Mouse (Mus musculus) CH12.LX (cell line): ENCODE measurements around the gene Pde8b. TPM values are rescaled to one million over a fixed set of nuclear protein-coding genes. Genes with fewer than 3 reads are reported as not detected.

Experiments
- DNase-seq: peaks from one replicate; pipeline ENCODE4 v3.0.0-alpha.2; 2013; ENCODE audit errors: extremely low read depth
- H3K27ac ChIP-seq: 2 replicates; pipeline ENCODE4 v1.5.1; 2012; ENCODE audit warnings: low read depth, mild to moderate bottlenecking, control low read depth, moderate library complexity; ENCODE audit not compliant: insufficient read depth
- H3K27me3 ChIP-seq: replicated peaks from 2 replicates; pipeline ENCODE3; 2012; ENCODE audit warnings: inconsistent platforms
- H3K36me3 ChIP-seq, 2 experiments: replicated peaks in 1 of 2; 2 replicates each; pipeline versions ENCODE3 to v1.6.1; 2012; ENCODE audit warnings: inconsistent platforms in 1 of 2, low read length in 1 of 2, mild to moderate bottlenecking in 1 of 2, mixed read lengths in 1 of 2, moderate library complexity in 1 of 2; ENCODE audit not compliant: control insufficient read depth in 1 of 2, insufficient read depth in 1 of 2
- H3K4me1 ChIP-seq, 2 experiments: 2 replicates each; pipeline ENCODE4 v1.6.1; 2012; ENCODE audit warnings: inconsistent platforms in 1 of 2, moderate library complexity in 1 of 2; ENCODE audit not compliant: insufficient read depth in 2 of 2, control insufficient read depth in 1 of 2
- H3K4me2 ChIP-seq: 2 replicates; pipeline ENCODE4 v1.6.1; 2012; ENCODE audit warnings: low read depth, mild to moderate bottlenecking, control low read depth; ENCODE audit not compliant: poor library complexity, insufficient read depth, severe bottlenecking
- H3K4me3 ChIP-seq, 3 experiments: fragments of 150-350 bp in 1 of 3; sonication (generic) in 1 of 3; replicated peaks in 1 of 3; 2 replicates each; pipeline versions ENCODE3 to v1.5.1; 2011 to 2012; ENCODE audit warnings: low read depth in 2 of 3, low read length in 2 of 3, mild to moderate bottlenecking in 2 of 3, moderate library complexity in 2 of 3, control low read depth in 1 of 3, improper control_type of control experiment in 1 of 3, inconsistent platforms in 1 of 3, mixed read lengths in 1 of 3; ENCODE audit not compliant: poor library complexity in 1 of 3
- H3K79me2 ChIP-seq: replicated peaks from 2 replicates; pipeline ENCODE4 v1.6.1; 2012; ENCODE audit warnings: mild to moderate bottlenecking, moderate library complexity; ENCODE audit not compliant: control insufficient read depth, poor library complexity, insufficient read depth, severe bottlenecking; ENCODE audit errors: extremely low read depth
- H3K9ac ChIP-seq: 2 replicates; pipeline ENCODE4 v1.6.1; 2012; ENCODE audit warnings: low read depth, mild to moderate bottlenecking, control low read depth, moderate library complexity; ENCODE audit not compliant: insufficient read depth
- H3K9me3 ChIP-seq: replicated peaks from 2 replicates; pipeline ENCODE3; 2012; ENCODE audit warnings: low read length, inconsistent platforms, mixed read lengths
- BHLHE40 ChIP-seq: IDR thresholded peaks from 2 replicates; pipeline ENCODE4 v1.6.1; 2011; ENCODE audit warnings: mild to moderate bottlenecking, low read depth, low read length, improper control_type of control experiment
- EP300 ChIP-seq: IDR thresholded peaks from 2 replicates; pipeline ENCODE4 v1.6.1; 2011; ENCODE audit warnings: low read length, improper control_type of control experiment
- ETS1 ChIP-seq: conservative IDR thresholded peaks from 2 replicates; pipeline ENCODE4 v1.6.1; 2012; ENCODE audit warnings: low read depth, mild to moderate bottlenecking, inconsistent platforms, low read length, improper control_type of control experiment, moderate library complexity
- KAT2A ChIP-seq: IDR thresholded peaks from 2 replicates; pipeline ENCODE4 v1.6.1; 2012; ENCODE audit warnings: low read length, improper control_type of control experiment, inconsistent platforms; ENCODE audit not compliant: insufficient replicate concordance
- MAZ ChIP-seq: IDR thresholded peaks from 2 replicates; pipeline ENCODE4 v1.6.1; 2012; ENCODE audit warnings: low read depth, mild to moderate bottlenecking, inconsistent platforms, low read length, improper control_type of control experiment, moderate library complexity
- MEF2A ChIP-seq: IDR thresholded peaks from 2 replicates; pipeline ENCODE4 v1.6.1; 2014; ENCODE audit warnings: low read depth, mild to moderate bottlenecking, inconsistent platforms, low read length, improper control_type of control experiment, borderline replicate concordance
- MYC ChIP-seq: IDR thresholded peaks from 2 replicates; pipeline ENCODE4 v1.6.1; 2011; ENCODE audit warnings: low read depth, mild to moderate bottlenecking, improper control_type of control experiment, low read length
- NRF1 ChIP-seq: IDR thresholded peaks from 2 replicates; pipeline ENCODE4 v1.6.1; 2014; ENCODE audit warnings: low read depth, mild to moderate bottlenecking, inconsistent platforms, low read length, improper control_type of control experiment, moderate library complexity
- TBP ChIP-seq: conservative IDR thresholded peaks from 2 replicates; pipeline ENCODE4 v1.6.1; 2011; ENCODE audit warnings: low read depth, low read length, improper control_type of control experiment
- TCF12 ChIP-seq: IDR thresholded peaks from 2 replicates; pipeline ENCODE4 v1.6.1; 2014; ENCODE audit warnings: low read depth, mild to moderate bottlenecking, inconsistent platforms, low read length, improper control_type of control experiment
- ZKSCAN1 ChIP-seq: IDR thresholded peaks from 2 replicates; pipeline ENCODE4 v1.6.1; 2012; ENCODE audit warnings: low read depth, inconsistent platforms, low read length, improper control_type of control experiment, borderline replicate concordance
- ZMIZ1 ChIP-seq: IDR thresholded peaks from 2 replicates; pipeline ENCODE4 v1.6.1; 2012; ENCODE audit warnings: low read depth, mild to moderate bottlenecking, inconsistent platforms, low read length, improper control_type of control experiment
- ZNF384 ChIP-seq: IDR thresholded peaks from 2 replicates; pipeline ENCODE4 v1.6.1; 2012; ENCODE audit warnings: low read depth, low read length, improper control_type of control experiment, inconsistent platforms
- dilution Hi-C: fragments of 300-500 bp; cut with MboI; formaldehyde crosslinking; loops from 2 replicates; pipeline ENCODE4 v1.14.3; 2020; ENCODE audit warnings: low sequenced_read_pairs; ENCODE audit not compliant: extremely low pct_unique_long_range_greater_than_20kb, extremely low pct_ligation_motif_present
- in situ Hi-C: fragments of 300-500 bp; cut with MboI; formaldehyde crosslinking; loops from 3 replicates; pipeline ENCODE4 v1.14.3; 2019; ENCODE audit warnings: low sequenced_read_pairs, low pct_ligation_motif_present, low pct_unique_long_range_greater_than_20kb, mixed read lengths
- polyA plus RNA-seq: library from polyadenylated mRNA; unstranded; fragments of >175 nt; gene quantifications from 2 replicates; pipeline ENCODE4 v1.2.1, GENCODE M21; 2012; ENCODE audit warnings: low read depth; ENCODE audit not compliant: insufficient read length
- total RNA-seq, 2 experiments: library from RNA; depleted of rRNA; stranded (reverse); fragments of 300-350 nt in 1 of 2; fragments of >200 nt in 1 of 2; gene quantifications; 2 replicates each; pipeline ENCODE4 v1.2.3; 2012 to 2014

The Pde8b gene
- total and polyA plus RNA-seq, 3 experiments: 0.25 to 2.0 (median 0.93) TPM

DNA sequence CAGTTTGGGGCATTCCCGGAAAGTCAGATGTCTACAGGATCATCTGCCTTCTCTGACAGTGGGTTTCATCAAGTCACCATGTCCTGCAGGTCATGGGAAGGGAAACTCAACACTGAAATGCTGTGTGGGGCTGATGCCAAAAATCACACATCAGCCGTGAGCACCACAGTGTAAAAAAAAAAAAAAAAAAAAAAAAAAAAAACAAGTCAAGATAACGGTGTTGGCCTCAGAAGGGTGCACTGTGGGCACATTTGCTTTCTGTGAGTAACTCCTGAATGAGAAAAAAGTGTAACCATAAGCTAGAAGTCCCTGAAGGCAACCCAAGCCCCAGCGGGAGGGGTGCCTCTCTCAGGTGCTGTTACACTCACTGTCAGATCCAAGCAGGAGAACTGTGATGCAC, 199.7 kb downstream of the Pde8b start:
- dilution Hi-C loops: no loop called here
- no peak for TF ChIP-seq TBP
- TF ChIP-seq ZNF384: peak; percentile 64

DNA sequence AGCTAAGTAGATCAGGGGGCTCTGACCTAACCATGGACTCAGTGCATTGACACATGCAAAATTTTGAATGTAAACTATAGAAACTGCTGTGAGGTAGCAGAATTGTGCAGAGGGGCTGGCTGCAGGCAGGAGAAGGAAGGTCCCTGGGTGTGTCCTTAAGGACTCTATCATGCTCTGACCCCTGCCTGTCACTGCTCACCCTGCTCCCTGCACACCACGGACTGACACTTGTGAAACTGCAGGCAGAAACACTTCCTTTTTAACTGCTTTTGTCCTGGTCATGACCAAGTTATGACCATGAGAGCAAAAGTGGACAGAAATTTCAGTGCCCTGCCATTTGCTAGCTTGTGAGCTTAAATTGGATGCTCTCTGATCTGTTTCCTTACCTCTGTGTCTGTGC, 206.0 kb downstream of the Pde8b start:
- H3K36me3 ChIP-seq: no peaks in the 10 kb centered on the region
- DNase-seq: no peak
- no peaks in the 10 kb centered on the region for H3K9me3 ChIP-seq
- no peak overlapping the region for H3K9ac ChIP-seq
- no peak overlapping the region for H3K4me3 ChIP-seq
- no peak overlapping the region for H3K27ac ChIP-seq
- no peaks in the 10 kb centered on the region for H3K27me3 ChIP-seq
- H3K79me2 ChIP-seq: no peaks in the 10 kb centered on the region
- H3K4me1 ChIP-seq: peaks cover 0 to 34% of the 10 kb centered on the region in 2 experiments; a peak in 3 of 4 replicates
- H3K4me2 ChIP-seq: no peak overlapping the region
- in situ Hi-C loops (no loop called here), dilution Hi-C loops (no loop called here)
- TF ChIP-seq ZMIZ1 (no peak), NRF1 (no peak)

More for the DNA sequence above, 199.7 kb downstream of the Pde8b start:
- Histone ChIP-seq H3K79me2 (no peaks in the 10 kb centered on the region), H3K4me1 (peaks cover 0 to 2% of the 10 kb centered on the region in 2 experiments; a peak in 1 of 4 replicates), H3K36me3 (no peaks in the 10 kb centered on the region), H3K27me3 (no peaks in the 10 kb centered on the region), H3K4me3 (no peak overlapping the region), H3K4me2 (no peak overlapping the region), H3K9me3 (no peaks in the 10 kb centered on the region), H3K9ac (no peak overlapping the region), H3K27ac (no peak overlapping the region)
- in situ Hi-C loops: loop anchor here (25.0 kb wide), 1 partner anchor 237 kb away; no protein-coding TSS in a partner anchor
- no peak for DNase-seq

DNA sequence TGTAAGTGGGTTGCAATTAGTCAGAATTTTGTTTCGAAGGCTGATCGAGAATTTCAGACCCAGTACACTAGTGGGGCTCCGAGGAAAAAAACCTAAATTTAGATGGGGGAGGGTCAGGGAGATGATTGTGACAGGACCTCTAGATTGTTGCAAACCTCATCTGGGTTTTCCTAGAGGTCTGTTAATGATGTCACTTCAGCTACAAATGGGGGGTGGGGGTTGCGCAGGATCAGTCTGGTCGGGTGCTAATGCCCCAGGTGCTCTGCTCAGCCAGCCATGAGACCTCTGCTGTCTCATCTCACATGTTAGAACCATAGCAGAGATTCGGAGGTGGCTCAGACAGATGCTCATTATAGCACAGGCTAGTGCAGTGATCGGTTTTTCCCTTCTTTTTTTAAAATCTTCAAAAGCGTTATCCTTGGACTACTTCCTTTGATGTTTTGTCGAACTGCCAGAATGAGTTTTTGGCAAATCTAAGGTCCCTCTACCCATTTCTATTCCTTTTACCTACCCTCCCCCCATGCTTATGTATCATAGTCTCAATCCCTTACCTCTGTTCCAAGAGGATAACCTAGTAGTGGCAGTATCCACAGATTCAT, 209.9 kb downstream of the Pde8b start:
- peak; percentile 70 for TF ChIP-seq BHLHE40
- TF ChIP-seq ZKSCAN1: no peak
- 0 out of 2 replicates have a peak, but pooled peaks have one; percentile 10 for TF ChIP-seq MEF2A
- TF ChIP-seq MAZ: no peak
- TF ChIP-seq EP300: 0 out of 2 replicates have a peak, but pooled peaks have one; percentile 29
- TF ChIP-seq TCF12: peak; percentile 24; the same call in 1 of the 2 replicates
- peak; percentile 47; the same call in 1 of the 2 replicates for TF ChIP-seq NRF1
- TF ChIP-seq ETS1: peak; percentile 80
- no peak for TF ChIP-seq KAT2A
- 0 out of 2 replicates have a peak, but pooled peaks have one; percentile 28 for TF ChIP-seq MYC
- H3K79me2 ChIP-seq: no peaks in the 10 kb centered on the region
- peak overlapping the region; percentile 77; the same call in 1 of the 2 replicates for H3K4me2 ChIP-seq
- DNase-seq: peak; percentile 69
- dilution Hi-C loops (no loop called here), in situ Hi-C loops (no loop called here)
- no peaks in the 10 kb centered on the region for H3K9me3 ChIP-seq
- no peak overlapping the region for H3K4me3 ChIP-seq
- no peak overlapping the region for H3K27ac ChIP-seq
- peaks cover 0 to 53% of the 10 kb centered on the region in 2 experiments; a peak in 3 of 4 replicates for H3K4me1 ChIP-seq
- no peaks in the 10 kb centered on the region for H3K27me3 ChIP-seq
- H3K36me3 ChIP-seq: no peaks in the 10 kb centered on the region
- H3K9ac ChIP-seq: no peak overlapping the region
